Mouse (Mus musculus) frontal cortex, postnatal 10 days (tissue): ENCODE measurements around the gene Usp25.

Experiments used
- DNase-seq, 2 experiments: peaks; one replicate each; pipeline ENCODE4 v3.0.0; 2022; ENCODE audit warnings: low spot score in 2 of 2, mixed read lengths in 1 of 2

Usp25 gene

DNA sequence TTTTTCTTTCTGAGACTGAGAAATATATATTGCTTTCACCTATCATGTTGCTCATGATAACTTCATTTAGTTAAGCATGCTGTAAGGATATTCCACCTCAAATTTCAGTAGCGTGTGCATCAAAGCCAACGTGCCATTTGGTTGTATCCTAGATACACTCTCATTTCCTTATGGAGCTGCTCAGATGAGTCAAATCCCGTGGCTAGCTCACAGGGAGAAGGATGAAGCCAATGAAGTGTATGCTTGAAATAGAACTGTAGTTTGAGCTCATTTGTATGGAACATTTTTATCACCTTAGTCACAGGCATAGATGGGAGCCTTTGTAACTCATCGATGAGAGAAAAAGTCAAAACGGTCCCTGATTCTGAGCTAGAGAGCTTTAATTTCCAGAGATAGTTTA, 20.8 kb downstream of the Usp25 start:
- no peak for DNase-seq

- no peak for DNase-seq
These were observed 21.2 kb downstream of the Usp25 start for GRCm38 (mm10) chr16:77034751-77035150.

- no peak for DNase-seq
These were observed 28.1 kb downstream of the Usp25 start for GRCm38 (mm10) chr16:77041573-77041972.

- DNase-seq: no peak
These were observed 30.0 kb downstream of the Usp25 start for GRCm38 (mm10) chr16:77043499-77043898.

GRCm38 (mm10) chr16:77054184-77054583, 40.7 kb downstream of the Usp25 start:
- DNase-seq: no peak

- no peak for DNase-seq
These were observed 42.1 kb downstream of the Usp25 start for GRCm38 (mm10) chr16:77055519-77056159.

- no peak for DNase-seq
These were observed 42.6 kb downstream of the Usp25 start for GRCm38 (mm10) chr16:77056160-77056520.

GRCm38 (mm10) chr16:77058567-77058966, 45.1 kb downstream of the Usp25 start:
- DNase-seq: no peak

DNA sequence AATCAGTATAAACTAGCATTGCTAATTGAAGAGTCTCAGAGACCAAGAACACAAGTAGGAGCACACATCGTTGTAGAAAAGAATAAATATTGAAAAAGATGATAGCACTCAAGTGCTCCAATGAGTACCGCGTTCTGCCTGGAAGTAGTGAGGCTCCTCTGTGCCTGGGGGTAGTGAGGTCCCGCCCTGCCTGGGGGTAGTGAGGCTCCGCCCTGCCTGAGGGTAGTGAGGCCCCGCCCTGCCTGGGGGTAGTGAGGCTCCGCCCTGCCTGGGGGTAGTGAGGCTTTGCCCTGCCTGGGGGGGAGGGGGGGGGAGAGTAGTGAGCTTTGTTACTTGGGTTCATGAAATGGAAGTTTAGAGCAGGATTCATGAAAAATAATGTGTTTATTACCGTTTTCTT, 46.7 kb downstream of the Usp25 start:
- no peak for DNase-seq

- no peak for DNase-seq
These were observed 50.4 kb downstream of the Usp25 start for GRCm38 (mm10) chr16:77063916-77064315.

DNA sequence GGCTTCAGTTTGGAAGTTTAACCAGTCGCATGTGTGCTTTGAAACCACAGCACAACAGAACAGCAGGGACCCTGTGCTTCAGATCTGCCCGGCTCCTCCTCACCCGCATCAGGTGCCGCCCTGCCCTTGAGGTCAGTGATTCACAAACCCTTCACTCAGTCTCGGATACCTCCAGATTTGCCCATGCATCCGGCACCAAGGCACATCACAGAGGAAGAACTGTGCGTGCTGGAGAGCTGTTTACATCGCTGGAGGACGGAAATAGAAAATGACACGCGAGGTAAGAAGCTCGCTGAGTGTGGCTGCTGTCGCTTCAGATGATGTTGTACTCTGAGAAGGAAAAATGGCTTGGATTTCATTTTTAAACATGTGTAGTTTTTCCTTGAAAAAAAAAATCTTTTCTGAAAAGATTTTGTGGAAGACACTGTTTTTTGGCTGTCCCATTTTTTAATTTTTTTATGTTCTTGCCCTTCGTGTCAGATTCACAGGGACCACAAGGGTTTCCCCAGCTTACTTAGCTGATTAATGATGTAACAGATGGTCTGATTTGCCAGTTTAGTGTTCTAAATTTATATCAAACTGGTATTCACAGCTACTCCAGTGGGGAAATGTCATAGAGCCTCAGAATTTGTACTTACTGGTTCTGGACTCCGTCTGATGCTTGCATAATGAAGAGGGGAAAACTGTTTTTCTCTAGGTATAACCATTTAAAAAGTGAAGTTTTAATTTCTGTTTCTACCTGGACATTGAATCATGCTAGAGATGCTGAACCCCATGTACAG, 63.6 kb downstream of the Usp25 start:
- DNase-seq: peak in 1 of 2 experiments; percentile 17

DNA sequence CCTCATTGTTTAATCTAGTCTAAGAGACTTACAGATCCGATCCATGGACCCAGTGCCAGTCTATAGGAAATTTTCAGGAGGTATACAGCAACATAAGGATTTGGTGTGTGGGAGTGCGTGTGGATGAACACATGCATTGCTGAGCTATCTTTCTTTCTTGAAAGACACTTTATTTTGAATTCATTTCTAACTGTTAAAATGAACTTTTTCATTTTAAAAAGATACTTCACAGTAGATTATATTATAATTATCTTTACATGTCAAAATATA, 64.2 kb downstream of the Usp25 start:
- no peak for DNase-seq

GRCm38 (mm10) chr16:77084071-77084470, 70.6 kb downstream of the Usp25 start:
- no peak for DNase-seq

GRCm38 (mm10) chr16:77089806-77090205, 76.3 kb downstream of the Usp25 start:
- DNase-seq: no peak

DNA sequence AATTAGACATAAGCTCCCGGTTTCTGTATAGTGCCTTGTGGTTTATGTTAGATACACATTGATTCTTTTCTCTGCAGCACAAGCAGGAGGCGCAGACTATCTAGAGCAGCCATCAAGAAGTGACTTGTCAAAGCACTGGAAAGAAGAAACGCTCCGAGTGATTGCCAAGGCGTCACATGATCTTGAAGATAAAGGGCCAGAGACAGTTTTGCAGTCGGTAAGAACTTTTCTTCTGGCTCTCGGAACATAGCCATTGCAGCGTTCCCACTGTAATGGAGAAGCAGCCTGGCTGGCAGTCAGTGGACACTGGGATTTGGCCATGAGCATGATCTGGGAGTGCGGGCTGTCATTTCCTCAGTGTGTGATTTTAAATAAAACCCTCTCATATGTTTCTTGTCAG, 80.0 kb downstream of the Usp25 start:
- DNase-seq: no peak

DNA sequence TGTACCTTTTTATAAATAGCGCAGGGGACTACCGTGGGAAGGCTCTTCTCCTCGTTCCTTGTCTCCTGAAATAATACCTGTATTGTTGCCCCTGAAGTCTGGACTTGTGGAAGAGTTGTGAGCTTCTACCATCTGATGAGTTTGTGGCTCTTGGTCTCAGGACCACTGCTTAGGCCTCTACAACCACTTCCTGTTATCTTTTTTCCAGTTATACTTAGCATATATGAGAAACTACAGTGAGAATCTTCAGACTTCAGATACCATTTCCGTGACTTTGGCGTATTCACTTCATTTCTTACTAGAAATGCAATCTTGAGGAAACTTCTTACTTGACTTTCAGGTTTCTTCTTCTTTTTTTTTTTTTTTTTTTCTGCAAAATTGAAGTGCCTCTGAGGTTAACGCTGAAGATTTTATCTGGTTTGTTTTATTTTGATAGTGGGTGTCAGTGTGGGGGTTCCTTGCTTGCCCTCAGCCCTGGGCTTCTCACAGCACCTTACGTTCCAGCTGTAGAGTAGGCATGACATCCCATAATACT, 81.6 kb downstream of the Usp25 start:
- DNase-seq: no peak

GRCm38 (mm10) chr16:77099018-77099869, 85.7 kb downstream of the Usp25 start:
- peak; percentile 69 to 75 for DNase-seq

- no peak for DNase-seq
These were observed 90.2 kb downstream of the Usp25 start for GRCm38 (mm10) chr16:77103637-77104264.

DNA sequence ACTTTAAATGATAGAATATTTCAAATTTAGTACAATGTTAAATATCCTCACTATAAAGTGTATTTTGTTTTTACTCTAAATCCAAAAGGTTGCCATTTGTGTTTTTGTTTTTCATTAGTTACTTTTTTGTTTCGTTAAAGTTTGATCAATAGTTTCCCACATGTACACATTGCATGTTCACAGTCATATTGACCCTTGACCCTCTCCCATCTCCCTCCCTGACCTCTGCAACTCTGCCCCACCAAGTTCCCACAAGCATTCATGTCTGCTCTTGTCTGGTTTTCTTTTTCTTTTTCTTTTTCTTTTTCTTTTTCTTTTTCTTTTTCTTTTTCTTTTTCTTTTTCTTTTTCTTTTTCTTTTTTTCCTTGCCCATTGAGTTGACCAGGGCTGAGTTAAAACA, 97.8 kb downstream of the Usp25 start:
- DNase-seq: no peak

DNA sequence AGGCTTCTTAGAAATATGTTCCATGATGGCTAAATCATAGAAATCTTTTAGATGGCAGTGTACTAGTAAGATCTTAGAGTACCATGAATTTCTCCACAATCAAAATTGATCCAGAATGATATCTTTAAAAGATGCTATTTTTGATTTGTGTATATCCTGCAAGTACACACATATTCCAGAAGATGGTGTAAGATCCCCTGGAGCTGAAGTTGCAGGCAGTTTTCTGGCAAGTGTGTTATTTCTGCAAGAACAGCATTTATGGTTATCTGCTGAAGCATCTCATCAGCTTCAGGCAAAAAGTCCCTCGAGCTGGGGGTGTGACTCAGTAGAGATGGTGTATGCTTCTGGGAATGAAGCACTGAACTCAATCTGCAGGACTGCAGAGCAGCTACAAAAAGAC, 112.4 kb downstream of the Usp25 start:
- no peak for DNase-seq

DNA sequence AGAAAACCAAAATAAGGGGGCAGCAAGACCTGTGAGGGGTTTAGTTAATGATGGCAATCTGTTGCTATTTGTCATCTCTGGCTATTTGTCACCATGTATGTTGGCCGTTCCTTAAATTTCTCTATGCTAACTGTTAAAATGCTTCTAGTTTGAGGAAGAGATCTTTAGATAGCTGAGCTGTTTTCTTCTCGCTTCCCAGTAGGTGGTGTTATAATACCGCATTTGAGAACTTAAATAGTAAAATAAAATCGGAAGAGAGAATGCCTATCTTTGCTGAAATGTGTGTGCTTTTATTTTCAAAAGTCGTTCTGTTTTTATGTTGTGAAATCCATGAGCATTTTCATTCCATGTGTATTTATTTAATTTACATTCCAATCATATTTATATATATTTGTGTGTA, 115.2 kb downstream of the Usp25 start:
- no peak for DNase-seq

- DNase-seq: no peak
These were observed 119.5 kb downstream of the Usp25 start for GRCm38 (mm10) chr16:77133055-77133454.
